Mouse (Mus musculus) left cerebral cortex, adult 2 months (tissue): ENCODE data around the gene Tomm34. TPM values are rescaled to one million over a fixed set of nuclear protein-coding genes. Genes with fewer than 3 reads are reported as not detected.

Experiments used
- DNase-seq, 2 experiments: peaks; one replicate each; pipeline ENCODE4 v3.0.0; 2021 to 2022; ENCODE audit warnings: low spot score in 2 of 2, mixed read lengths in 1 of 2; ENCODE audit errors: extremely low spot score in 1 of 2
- H3K27ac ChIP-seq: fragments of 200-600 bp; 2 replicates; pipeline ENCODE4 v1.8.1; 2022
- H3K4me3 ChIP-seq: fragments of 200-600 bp; 2 replicates; pipeline ENCODE4 v1.8.1; 2022
- CTCF ChIP-seq: fragments of 200-600 bp; IDR thresholded peaks from 2 replicates; pipeline ENCODE4 v1.8.1; 2022; ENCODE audit warnings: antibody characterized with exemption, mild to moderate bottlenecking, moderate library complexity
- intact Hi-C: fragments of 180-260 bp; cut with DNase I; formaldehyde crosslinking; loops from one replicate; pipeline ENCODE4 v1.15.1; 2025
- total RNA-seq, 2 experiments: library from RNA; stranded (reverse); gene quantifications; 2 replicates each; pipeline ENCODE4 v1.2.3; 2021

Gene Tomm34
- total RNA-seq, 2 experiments from 2014 or later = 79.2 to 83.9 TPM

- intact Hi-C loops = no loop called here
- TF ChIP-seq CTCF = no peak
- Histone ChIP-seq H3K4me3 (no peak overlapping the region), H3K27ac (peak overlapping the region; percentile 53; the same call in 1 of the 2 replicates)
- peak in 1 of 2 experiments; percentile 39 for DNase-seq
Measured at GRCm38 (mm10) chr2:164098603-164099250, 27.8 kb upstream of the Tomm34 start.

GRCm38 (mm10) chr2:164094152-164094551, 23.2 kb upstream of the Tomm34 start:
- DNase-seq = no peak
- Histone ChIP-seq H3K4me3 (no peak overlapping the region), H3K27ac (no peak overlapping the region)
- intact Hi-C loops = no loop called here
- TF ChIP-seq CTCF = peak; percentile 18

GRCm38 (mm10) chr2:164089508-164089907, 18.5 kb upstream of the Tomm34 start:
- Histone ChIP-seq H3K4me3 (no peak overlapping the region), H3K27ac (peak overlapping the region; percentile 44; the same call in 1 of the 2 replicates)
- no peak for TF ChIP-seq CTCF
- intact Hi-C loops = no loop called here
- DNase-seq = no peak

GRCm38 (mm10) chr2:164087416-164088017, 16.5 kb upstream of the Tomm34 start:
- no peak for TF ChIP-seq CTCF
- no peak overlapping the region for H3K27ac ChIP-seq
- H3K4me3 ChIP-seq = no peak overlapping the region
- no peak for DNase-seq
- intact Hi-C loops = no loop called here

GRCm38 (mm10) chr2:164084342-164084700, 13.4 kb upstream of the Tomm34 start:
- H3K4me3 ChIP-seq = no peak overlapping the region
- TF ChIP-seq CTCF = no peak
- no peak for DNase-seq
- no peak overlapping the region for H3K27ac ChIP-seq
- intact Hi-C loops = no loop called here

- H3K4me3 ChIP-seq = no peak overlapping the region
- H3K27ac ChIP-seq = no peak overlapping the region
- intact Hi-C loops = no loop called here
- no peak for DNase-seq
- no peak for TF ChIP-seq CTCF
Measured at GRCm38 (mm10) chr2:164083609-164084341, 12.8 kb upstream of the Tomm34 start.

GRCm38 (mm10) chr2:164082175-164082574, 11.2 kb upstream of the Tomm34 start:
- Histone ChIP-seq H3K4me3 (no peak overlapping the region), H3K27ac (no peak overlapping the region)
- no peak for TF ChIP-seq CTCF
- no peak for DNase-seq
- intact Hi-C loops = no loop called here

- DNase-seq = no peak
- intact Hi-C loops = no loop called here
- Histone ChIP-seq H3K27ac (no peak overlapping the region), H3K4me3 (no peak overlapping the region)
- TF ChIP-seq CTCF = no peak
Measured at GRCm38 (mm10) chr2:164081577-164081976, 10.6 kb upstream of the Tomm34 start.

- H3K27ac ChIP-seq = no peak overlapping the region
- DNase-seq = no peak
- H3K4me3 ChIP-seq = no peak overlapping the region
- intact Hi-C loops = no loop called here
- TF ChIP-seq CTCF = no peak
Measured at GRCm38 (mm10) chr2:164079488-164079887, 8.5 kb upstream of the Tomm34 start.

GRCm38 (mm10) chr2:164077875-164078274, 6.9 kb upstream of the Tomm34 start:
- no peak for TF ChIP-seq CTCF
- Histone ChIP-seq H3K4me3 (no peak overlapping the region), H3K27ac (no peak overlapping the region)
- no peak for DNase-seq
- intact Hi-C loops = no loop called here

- H3K4me3 ChIP-seq = no peak overlapping the region
- intact Hi-C loops = no loop called here
- H3K27ac ChIP-seq = no peak overlapping the region
- no peak for DNase-seq
- TF ChIP-seq CTCF = no peak
Measured at GRCm38 (mm10) chr2:164076874-164077425, 6.0 kb upstream of the Tomm34 start.

- intact Hi-C loops = loop anchor here (2.0 kb wide), 1 partner anchor 80 kb away; the partner anchor contains the start of gene Ywhab
- DNase-seq = no peak
- no peak overlapping the region for H3K27ac ChIP-seq
- H3K4me3 ChIP-seq = peak overlapping the region; percentile 99
- TF ChIP-seq CTCF = no peak
Measured at GRCm38 (mm10) chr2:164075088-164075487, 4.1 kb upstream of the Tomm34 start.
